Comparison of ENCODE assay signal across 19 mouse cellular contexts in genomic region chr14:54173316-54173715, GRCm38 (mm10).
A peak's percentile ranks its signal among the peaks of the same experiment; 100 is the strongest.
DNase-seq lines count a peak whose midpoint lies in the region; ATAC-seq and TF ChIP-seq lines count a peak whose summit lies in the region.
"Had no signal": no experiment of that assay in that cellular context is flagged by ENCODE, and none has a peak within 500 bp of the region (broad histone marks: within the 10 kb centered on the region; RNA-seq: fewer than 3 reads in every experiment).

No protein-coding gene starts in this region.

- no peaks in the 10 kb centered on the region for H3K27me3 ChIP-seq in kidney, adult 2 months (replicated peaks; ENCODE audit: control insufficient read depth, insufficient read depth, low read length)
- H3K27me3 ChIP-seq in kidney, embryonic 16.5 days (ENCODE audit: insufficient read depth, low read length) = no peaks in the 10 kb centered on the region
- no peaks in the 10 kb centered on the region for H3K27me3 ChIP-seq in kidney, postnatal 0 days (ENCODE audit: insufficient read depth, low read length)
- H3K27me3 ChIP-seq in heart, adult 2 months (ENCODE audit: control insufficient read depth, insufficient read depth, low read length) = no peaks in the 10 kb centered on the region; the same call in 1 of the 2 replicates
- H3K27me3 ChIP-seq: forebrain, embryonic 13.5 days had no signal

- no peak for TF ChIP-seq POLR2A in kidney, adult 2 months (IDR thresholded peaks at IDR 0.05; ENCODE audit: low read depth, low read length)
- no peak for TF ChIP-seq POLR2A in heart, adult 2 months (IDR thresholded peaks at IDR 0.05; ENCODE audit: insufficient read depth, low read depth, low read length)

- no peaks in the 10 kb centered on the region for H3K79me2 ChIP-seq in heart, adult 2 months (replicated peaks; ENCODE audit: control insufficient read depth, insufficient read depth, low read length)

- TF ChIP-seq CTCF in kidney, adult 2 months (conservative IDR thresholded peaks at IDR 0.05; ENCODE audit: insufficient read depth, insufficient read length, low read depth, low read length) = no peak
- TF ChIP-seq CTCF in kidney, postnatal 0 days (IDR thresholded peaks at IDR 0.05; ENCODE audit: low read depth) = no peak
- no peak for TF ChIP-seq CTCF in heart, adult 2 months (IDR thresholded peaks at IDR 0.05)

- no peaks in the 10 kb centered on the region for H3K9me3 ChIP-seq in kidney, embryonic 16.5 days (ENCODE audit: low read length)
- no peaks in the 10 kb centered on the region for H3K9me3 ChIP-seq in kidney, postnatal 0 days (replicated peaks; ENCODE audit: low read length)
- H3K9me3 ChIP-seq: embryonic facial prominence, embryonic 10.5 days; forebrain, embryonic 13.5 days; heart, embryonic 10.5 days had no signal

- no peak overlapping the region for H3K9ac ChIP-seq in kidney, embryonic 16.5 days (replicated peaks; ENCODE audit: low read length)
- no peak overlapping the region for H3K9ac ChIP-seq in kidney, postnatal 0 days (ENCODE audit: low read depth, low read length)
- no peak overlapping the region for H3K9ac ChIP-seq in heart, adult 2 months (ENCODE audit: low read depth, low read length)
- H3K9ac ChIP-seq: forebrain, embryonic 13.5 days had no signal

- DNase-seq in kidney, adult 2 months = peak; percentile 85
- peak; percentile 68 to 69 for DNase-seq in kidney, adult 8-10 months
- no peak for DNase-seq in kidney, postnatal 0 days (ENCODE audit: low spot score)
- peak; percentile 70 to 74 for DNase-seq in kidney, postnatal 36 days
- no peak for DNase-seq in heart, adult 9 months (ENCODE audit: low spot score in 2 of 2)
- no peak for DNase-seq in heart, adult 2 months
- DNase-seq in neural tube, embryonic 10.5 days (ENCODE audit: extremely low spot score, low spot score) = no peak
- DNase-seq: adrenal gland, adult 2 months; adrenal gland, postnatal 36 days; cerebellum, adult 2 months; cerebellum, postnatal 10 days; gastrocnemius, adult 2 months; gastrocnemius, postnatal 25 days; heart, postnatal 10 days; heart, postnatal 4 days had no signal

- H3K4me1 ChIP-seq in kidney, adult 2 months (ENCODE audit: control insufficient read depth, insufficient read depth, low read length) = no peaks in the 10 kb centered on the region; the same call in 1 of the 2 replicates
- H3K4me1 ChIP-seq in kidney, embryonic 16.5 days (ENCODE audit: insufficient read depth, low read length) = no peaks in the 10 kb centered on the region
- no peaks in the 10 kb centered on the region for H3K4me1 ChIP-seq in kidney, postnatal 0 days (replicated peaks; ENCODE audit: insufficient read depth, low read length)
- H3K4me1 ChIP-seq in heart, adult 2 months (ENCODE audit: control insufficient read depth, insufficient read depth, low read length) = peaks cover 2% of the 10 kb centered on the region; the same call in 1 of the 2 replicates
- H3K4me1 ChIP-seq: embryonic facial prominence, embryonic 10.5 days had no signal

- ATAC-seq in kidney, embryonic 16.5 days (ENCODE audit: low FRiP score, low TSS enrichment) = no peak
- peak; percentile 61; the same call in 1 of the 2 replicates for ATAC-seq in kidney, postnatal 0 days (replicated peaks; ENCODE audit: low FRiP score, low read depth)
- ATAC-seq: forebrain, embryonic 13.5 days had no signal

- no peak overlapping the region for H3K4me2 ChIP-seq in kidney, embryonic 16.5 days (replicated peaks; ENCODE audit: low read depth, low read length)
- H3K4me2 ChIP-seq in kidney, postnatal 0 days (ENCODE audit: low read length) = no peak overlapping the region
- H3K4me2 ChIP-seq: forebrain, embryonic 13.5 days had no signal

- WGBS in kidney, adult 2 months = 60% methylated on average over 5 of the region's 5 CpGs
- 88% methylated on average over 5 of the region's 5 CpGs for WGBS in kidney, embryonic 16.5 days
- 84% methylated on average over 5 of the region's 5 CpGs for WGBS in kidney, postnatal 0 days
- WGBS in heart, adult 2 months = 90% methylated on average over 5 of the region's 5 CpGs

- H3K36me3 ChIP-seq in kidney, adult 2 months (ENCODE audit: control insufficient read depth, insufficient read depth, low read length) = no peaks in the 10 kb centered on the region
- no peaks in the 10 kb centered on the region for H3K36me3 ChIP-seq in kidney, embryonic 16.5 days (ENCODE audit: insufficient read depth, low read length)
- no peaks in the 10 kb centered on the region for H3K36me3 ChIP-seq in kidney, postnatal 0 days (ENCODE audit: insufficient read depth, low read length)
- no peaks in the 10 kb centered on the region for H3K36me3 ChIP-seq in heart, adult 2 months (ENCODE audit: control insufficient read depth, insufficient read depth, low read length)
- H3K36me3 ChIP-seq: embryonic facial prominence, embryonic 10.5 days; heart, embryonic 10.5 days had no signal

- no peak overlapping the region for H3K27ac ChIP-seq in kidney, adult 2 months (ENCODE audit: insufficient read depth, low read depth, low read length)
- H3K27ac ChIP-seq in kidney, embryonic 16.5 days (ENCODE audit: low read length) = no peak overlapping the region
- H3K27ac ChIP-seq in kidney, postnatal 0 days = no peak overlapping the region
- H3K27ac ChIP-seq in heart, adult 2 months = no peak overlapping the region
- H3K27ac ChIP-seq: embryonic facial prominence, embryonic 10.5 days; forebrain, embryonic 13.5 days; gastrocnemius, adult 2 months; heart, embryonic 10.5 days had no signal

- TF ChIP-seq EP300 in heart, adult 2 months (IDR thresholded peaks at IDR 0.05; ENCODE audit: insufficient read depth, low read depth, low read length) = no peak

- intact Hi-C loops in heart, adult 2 months (cut with DNase I) = no loop called here

- no peak overlapping the region for H3K4me3 ChIP-seq in kidney, adult 2 months (ENCODE audit: insufficient read depth, low read depth, low read length)
- no peak overlapping the region for H3K4me3 ChIP-seq in kidney, embryonic 16.5 days (ENCODE audit: low read length)
- H3K4me3 ChIP-seq in kidney, postnatal 0 days (replicated peaks; ENCODE audit: low read depth, low read length) = no peak overlapping the region
- H3K4me3 ChIP-seq in heart, adult 2 months = no peak overlapping the region
- H3K4me3 ChIP-seq: embryonic facial prominence, embryonic 10.5 days; forebrain, embryonic 13.5 days; gastrocnemius, adult 2 months; heart, embryonic 10.5 days had no signal

Comparison
In these comparisons a context has a peak if more than half of its experiments do, and no peak if none do; other contexts are left out.
1. DNase-seq: peak in kidney, adult 2 months (single experiment), kidney, adult 8-10 months (2 of 2) and kidney, postnatal 36 days (2 of 2); none in kidney, postnatal 0 days (single experiment), heart, adult 9 months (0 of 2), heart, adult 2 months (0 of 2) and neural tube, embryonic 10.5 days (single experiment).